Mouse (Mus musculus) right cerebral cortex, postnatal 4 days (tissue): ENCODE measurements at regions not wholly inside any gene's neighbourhood (a gene's known extent, or its start where the extent isn't known, plus 50 kb on each side); places are given as distances from the start of the nearest gene placed in this dataset.
A peak's percentile ranks its signal among the peaks of the same experiment; 100 is the strongest.
"Not testable (repeated sequence)": the region's sequence is repeated elsewhere in the genome, so short reads cannot be mapped to it uniquely, and the experiment has no call there.

Experiments
- DNase-seq: peaks from one replicate; pipeline ENCODE4 v3.0.0-alpha.2; 2022

- DNase-seq = not testable (repeated sequence)
Observed at GRCm38 (mm10) chr6:19855476-19855875, 989.4 kb downstream of the Ankrd7 start.

DNA sequence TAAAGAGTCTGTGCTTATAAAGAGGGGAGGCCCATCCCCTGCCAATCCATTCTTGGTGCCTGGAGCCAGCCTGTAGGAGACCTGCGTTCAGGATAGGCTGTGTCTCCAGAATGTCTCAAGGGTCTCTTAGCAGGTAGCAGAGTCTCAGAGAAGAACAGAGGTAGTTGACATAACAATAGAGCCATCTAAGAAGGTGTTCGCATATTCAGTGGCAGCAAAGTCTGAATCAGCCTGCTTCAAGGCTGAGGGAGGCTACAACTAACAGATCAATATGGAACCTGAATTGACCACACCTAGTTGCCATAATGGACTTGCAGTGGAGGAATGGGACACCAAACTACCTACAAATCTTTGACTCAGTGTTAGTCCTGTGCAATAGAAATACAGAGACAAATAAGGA lies 998.0 kb downstream of the Ankrd7 start:
- DNase-seq = no peak

- peak; percentile 7 for DNase-seq
Observed at GRCm38 (mm10) chr6:19869697-19870096, 1003.6 kb downstream of the Ankrd7 start.

DNA sequence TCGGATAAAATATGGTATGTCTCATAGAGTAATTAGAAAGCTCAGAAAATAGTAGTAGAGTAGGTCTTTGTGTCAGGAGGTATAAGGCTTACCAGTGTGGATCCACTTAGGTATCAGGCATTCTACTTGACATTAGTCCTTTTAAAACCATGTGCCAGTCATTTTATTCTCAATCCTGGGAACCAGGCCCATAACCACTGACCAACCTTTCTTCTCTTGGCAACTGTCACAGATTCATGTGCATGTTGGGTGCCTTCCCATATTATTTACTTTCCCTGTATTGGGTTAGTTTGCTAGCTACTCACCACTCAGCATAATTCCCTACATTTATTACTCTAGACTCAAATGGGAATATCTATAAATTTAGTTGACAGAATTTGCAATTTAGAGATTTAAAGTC lies 1045.1 kb downstream of the Ankrd7 start:
- no peak for DNase-seq

DNA sequence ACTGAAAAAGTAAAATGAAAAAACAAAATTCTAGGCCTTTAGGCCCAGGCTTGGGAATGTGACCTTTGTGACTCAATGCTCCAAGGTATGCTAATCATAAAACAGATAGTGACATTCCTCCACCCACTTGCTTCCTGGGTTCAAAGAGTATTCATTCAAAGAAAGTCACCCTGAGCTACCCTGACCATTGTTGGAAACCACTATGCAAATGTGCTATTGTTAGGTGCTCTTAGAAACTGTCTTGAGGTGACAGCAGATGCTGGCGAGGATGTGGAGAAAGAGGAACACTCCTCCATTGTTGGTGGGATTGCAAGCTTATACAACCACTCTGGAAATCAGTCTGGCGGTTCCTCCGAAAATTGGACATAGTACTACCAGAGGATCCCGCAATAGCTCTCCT lies 1075.7 kb downstream of the Ankrd7 start:
- not testable (repeated sequence) for DNase-seq

DNA sequence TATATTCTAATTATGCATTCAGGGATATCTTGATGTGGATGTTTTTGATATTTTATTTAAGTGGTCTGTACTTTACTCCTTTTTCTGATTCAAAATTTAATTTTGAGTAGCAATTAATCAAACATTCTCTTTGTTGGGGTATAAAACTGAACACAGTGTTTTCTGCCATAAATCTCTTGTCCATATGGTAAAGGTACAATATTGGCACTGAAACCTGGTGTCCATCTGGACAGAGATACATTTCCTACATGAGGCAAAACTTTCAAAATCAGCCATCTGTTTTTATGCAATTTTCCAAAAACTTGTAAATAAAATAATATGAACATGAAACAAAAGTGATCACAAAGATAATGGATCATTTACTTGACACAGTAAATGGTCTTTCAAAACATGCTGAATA lies 1078.2 kb downstream of the Ankrd7 start:
- no peak for DNase-seq

- DNase-seq = no peak
Observed at GRCm38 (mm10) chr6:19945693-19946092, 1079.6 kb downstream of the Ankrd7 start.

GRCm38 (mm10) chr6:19975898-19976297 lies 1109.8 kb downstream of the Ankrd7 start:
- DNase-seq = no peak

GRCm38 (mm10) chr6:19991829-19992228 lies 1125.7 kb downstream of the Ankrd7 start:
- no peak for DNase-seq

GRCm38 (mm10) chr6:20028466-20028865 lies 1162.3 kb downstream of the Ankrd7 start:
- no peak for DNase-seq

GRCm38 (mm10) chr6:20037769-20038168 lies 1171.7 kb downstream of the Ankrd7 start:
- no peak for DNase-seq

DNA sequence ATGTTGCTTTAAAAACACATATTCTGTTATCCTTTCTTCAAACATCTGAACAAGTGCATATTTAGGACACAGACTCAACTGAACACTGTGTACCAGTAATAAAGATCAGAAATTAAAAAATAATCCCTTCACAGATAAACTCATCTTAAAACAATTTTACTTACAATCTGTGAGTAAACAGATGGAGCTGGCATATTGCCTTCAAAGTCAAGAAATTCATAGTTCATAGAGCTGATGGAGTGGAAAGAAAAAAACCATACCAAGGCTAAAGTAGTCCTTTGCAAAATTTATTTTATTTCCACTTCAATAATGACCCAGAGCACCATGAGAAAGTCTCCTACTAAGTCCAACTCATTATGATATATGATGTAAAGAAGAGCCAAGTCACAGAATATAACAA lies 1136.6 kb upstream of the Kcnd2 start:
- no peak for DNase-seq

DNA sequence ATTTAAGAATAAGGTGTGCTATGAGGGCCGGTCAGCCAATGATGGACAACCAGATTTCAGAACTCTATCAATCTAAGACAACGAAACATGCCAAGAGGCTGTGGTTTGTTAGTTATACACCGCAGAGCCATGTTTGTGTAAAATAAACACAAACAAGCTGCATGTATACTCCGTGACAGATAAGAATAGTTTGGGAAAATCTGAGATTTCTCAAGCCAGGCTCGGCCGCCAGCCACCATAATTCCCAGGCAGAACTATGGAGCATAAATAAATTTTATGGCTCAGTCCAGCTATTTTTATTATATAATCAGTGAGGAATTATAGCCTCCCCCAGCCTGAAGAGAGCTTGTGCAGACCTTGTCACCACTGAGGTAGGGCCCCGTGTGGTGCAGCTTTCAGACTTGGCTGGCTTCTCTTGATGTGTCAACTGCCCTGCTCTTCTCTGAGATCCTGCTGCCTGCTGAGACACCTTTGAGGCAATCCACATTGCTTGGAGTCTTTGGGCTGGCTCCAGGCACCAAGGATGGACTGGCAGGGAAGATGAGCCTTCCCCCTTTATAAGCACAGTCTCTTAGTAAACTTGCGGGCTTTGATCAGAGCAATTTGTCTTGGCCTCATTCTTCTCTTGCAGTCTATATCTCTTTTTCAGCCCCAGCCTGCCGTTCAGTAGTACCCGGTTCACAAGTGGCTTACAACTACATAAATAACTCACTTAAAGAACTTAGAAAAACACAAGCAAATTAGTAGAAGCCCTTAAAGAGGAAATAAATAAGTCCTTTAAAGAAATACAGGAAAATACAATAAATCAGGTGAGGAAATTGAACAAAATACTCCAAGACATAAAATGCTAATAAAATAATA lies 1123.0 kb upstream of the Kcnd2 start:
- DNase-seq = no peak

DNA sequence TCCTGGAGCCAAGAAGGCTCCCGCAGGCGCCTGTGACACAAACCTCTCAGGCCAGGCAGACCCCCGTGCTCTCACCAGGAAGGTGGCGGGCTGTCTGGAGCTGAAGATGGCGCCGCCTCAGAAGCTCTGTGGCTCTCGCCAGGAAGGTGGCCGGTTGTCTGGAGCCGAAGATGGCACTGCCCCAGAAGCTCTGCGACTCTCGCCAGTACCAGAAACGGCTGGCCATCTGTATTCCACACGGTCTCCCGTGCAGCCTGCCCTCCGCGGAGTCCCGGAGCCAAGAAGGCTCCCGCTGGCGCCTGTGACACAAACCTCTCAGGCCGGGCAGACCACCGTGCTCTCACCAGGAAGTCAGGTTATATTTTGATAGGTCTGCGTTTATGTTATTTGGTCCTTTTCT lies 1081.3 kb upstream of the Kcnd2 start:
- not testable (repeated sequence) for DNase-seq

DNA sequence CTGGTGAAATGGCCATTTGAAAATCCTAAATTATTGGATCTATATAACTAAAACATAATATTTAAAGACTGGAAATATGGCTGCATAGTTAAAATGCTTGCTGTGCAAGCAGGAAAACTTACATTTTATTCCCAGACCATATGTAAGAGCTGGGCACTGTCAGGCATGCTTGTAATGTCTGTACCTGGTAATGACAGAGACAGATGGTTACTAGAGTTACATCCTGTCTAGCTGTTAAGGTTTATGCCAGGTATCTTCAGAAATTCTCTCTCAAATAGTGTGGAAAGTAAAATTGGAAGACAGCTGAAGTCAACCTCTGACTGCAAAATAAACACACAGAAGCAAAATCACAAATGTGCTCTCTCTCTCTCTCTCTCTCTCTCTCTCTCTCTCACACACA lies 1077.8 kb upstream of the Kcnd2 start:
- DNase-seq = no peak
